8 mouse cellular contexts compared by ENCODE assay signal in the genomic region with DNA sequence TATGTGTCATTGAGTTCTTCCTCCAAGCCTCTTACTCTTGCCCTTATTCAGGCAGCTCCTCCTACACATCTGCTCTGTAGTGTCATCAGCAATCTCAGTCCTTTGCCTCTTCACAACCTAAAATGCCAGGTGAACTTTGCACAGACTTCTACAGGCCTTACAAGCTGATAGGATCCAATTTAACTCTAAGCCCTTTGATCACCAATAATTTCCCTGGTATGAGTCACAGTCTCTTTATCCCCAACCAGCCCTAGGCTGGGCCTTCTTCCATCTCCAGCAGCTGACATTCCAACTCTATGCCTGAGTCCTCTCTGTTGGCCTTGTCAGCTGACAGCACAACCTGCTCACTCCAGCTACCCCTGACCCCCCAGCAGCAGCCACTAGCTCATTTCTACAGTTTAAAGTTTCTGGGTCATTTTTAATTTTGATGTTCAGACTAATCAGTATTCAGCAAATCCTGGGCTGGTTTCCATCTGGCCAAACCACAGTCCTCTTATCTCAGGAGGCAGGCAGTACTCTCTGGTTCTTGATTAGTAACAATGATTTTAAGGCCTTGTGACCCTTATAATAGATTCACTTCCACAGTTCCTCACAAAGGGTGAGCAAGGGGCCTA. TPM values are rescaled to one million over a fixed set of nuclear protein-coding genes. Genes with fewer than 3 reads are reported as not detected.
DNase-seq lines count a peak whose midpoint lies in the region; ATAC-seq lines count a peak whose summit lies in the region.
"Had no signal": no experiment of that assay in that cellular context is flagged by ENCODE, and none has a peak within 500 bp of the region (broad histone marks: within the 10 kb centered on the region; RNA-seq: fewer than 3 reads in every experiment).

No protein-coding gene starts in this region.

- no peak overlapping the region for H3K4me2 ChIP-seq in forebrain, embryonic 14.5 days (ENCODE audit: low read length)

- no peak overlapping the region for H3K9ac ChIP-seq in forebrain, embryonic 14.5 days (ENCODE audit: low read length)

- peak; percentile 54 for DNase-seq in adrenal gland, postnatal 14 days
- DNase-seq in gastrocnemius, postnatal 25 days = peak; percentile 66
- DNase-seq in kidney, adult 9 months = peak; percentile 45
- peak; percentile 35 to 73 for DNase-seq in lung, postnatal 4 days
- DNase-seq in layer of hippocampus, postnatal 25 days (ENCODE audit: extremely low spot score in 1 of 2, low spot score in 1 of 2) = no peak
- no peak for DNase-seq in forebrain, embryonic 14.5 days (ENCODE audit: low spot score)
- no peak for DNase-seq in hindbrain, embryonic 10.5 days (ENCODE audit: low spot score)

- no peaks in the 10 kb centered on the region for H3K9me3 ChIP-seq in forebrain, embryonic 14.5 days (replicated peaks; ENCODE audit: control insufficient read depth, low read length)
- no peaks in the 10 kb centered on the region for H3K9me3 ChIP-seq in hindbrain, embryonic 10.5 days

- H3K36me3 ChIP-seq in forebrain, embryonic 14.5 days (ENCODE audit: control insufficient read depth, insufficient read depth, low read length) = no peaks in the 10 kb centered on the region
- no peaks in the 10 kb centered on the region for H3K36me3 ChIP-seq in hindbrain, embryonic 10.5 days

- H3K27ac ChIP-seq in forebrain, embryonic 14.5 days (ENCODE audit: low read depth, low read length) = no peak overlapping the region
- no peak overlapping the region for H3K27ac ChIP-seq in hindbrain, embryonic 10.5 days

- no peak overlapping the region for H3K4me3 ChIP-seq in forebrain, embryonic 14.5 days (ENCODE audit: low read depth, low read length)
- no peak overlapping the region for H3K4me3 ChIP-seq in hindbrain, embryonic 10.5 days
- H3K4me3 ChIP-seq: erythroblast, embryonic 14.5 days had no signal

- no peaks in the 10 kb centered on the region for H3K4me1 ChIP-seq in forebrain, embryonic 14.5 days (ENCODE audit: control insufficient read depth, insufficient read depth, low read length)
- no peaks in the 10 kb centered on the region for H3K4me1 ChIP-seq in hindbrain, embryonic 10.5 days (replicated peaks)

- no peak for ATAC-seq in forebrain, embryonic 14.5 days

- no peaks in the 10 kb centered on the region for H3K27me3 ChIP-seq in forebrain, embryonic 14.5 days (replicated peaks; ENCODE audit: control insufficient read depth, insufficient read depth, low read length)
- no peaks in the 10 kb centered on the region; the same call in 1 of the 2 replicates for H3K27me3 ChIP-seq in hindbrain, embryonic 10.5 days (ENCODE audit: insufficient read depth, poor library complexity, severe bottlenecking)

RNA-seq across cellular contexts. Expression of a gene that starts 8.1 kb away (rescaled TPM):
- 174 and 183 TPM in 2 replicates for total RNA-seq in adrenal gland, postnatal 14 days (2021)
- 10 to 100 TPM; 86.5 to 89.0 TPM for total RNA-seq in gastrocnemius, postnatal 25 days (2021)
- 100 to 1,000 TPM; 173 to 178 TPM for total RNA-seq in layer of hippocampus, postnatal 25 days (2021)
- polyA plus RNA-seq in forebrain, embryonic 14.5 days (2014; fragmentation: Nextera tagmentation; extraction: Ambion mirVana) = 55.5 and 58.6 TPM in 2 replicates
- 91.2 and 112 TPM in 2 replicates for polyA plus RNA-seq in hindbrain, embryonic 10.5 days (2016; fragmentation: Nextera tagmentation; extraction: Ambion mirVana)

RNA-seq across cellular contexts. Expression of a gene that starts 16.1 kb away (rescaled TPM):
- 10.6 and 11.8 TPM in 2 replicates for total RNA-seq in adrenal gland, postnatal 14 days (2021)
- total RNA-seq in gastrocnemius, postnatal 25 days (2021) = 10 to 100 TPM in 1 of 2 experiments, 1 to 10 TPM in 1; 7.8 to 10.1 TPM
- 10 to 100 TPM in 1 of 2 experiments, 1 to 10 TPM in 1; 9.3 to 10.2 TPM for total RNA-seq in layer of hippocampus, postnatal 25 days (2021)
- polyA plus RNA-seq in forebrain, embryonic 14.5 days (2014; fragmentation: Nextera tagmentation; extraction: Ambion mirVana) = 16.0 and 17.0 TPM in 2 replicates
- polyA plus RNA-seq in hindbrain, embryonic 10.5 days (2016; fragmentation: Nextera tagmentation; extraction: Ambion mirVana) = 22.6 and 26.0 TPM in 2 replicates

RNA-seq across cellular contexts. Expression of a gene that starts 42.3 kb away (rescaled TPM):
- total RNA-seq in adrenal gland, postnatal 14 days (2021) = 168 and 172 TPM in 2 replicates
- total RNA-seq in gastrocnemius, postnatal 25 days (2021) = 10 to 100 TPM; 76.4 to 89.1 TPM
- 100 to 1,000 TPM; 199 to 222 TPM for total RNA-seq in layer of hippocampus, postnatal 25 days (2021)
- 69.4 and 79.4 TPM in 2 replicates for polyA plus RNA-seq in forebrain, embryonic 14.5 days (2014; fragmentation: Nextera tagmentation; extraction: Ambion mirVana)
- 36.6 and 48.9 TPM in 2 replicates for polyA plus RNA-seq in hindbrain, embryonic 10.5 days (2016; fragmentation: Nextera tagmentation; extraction: Ambion mirVana)

Comparison
In these comparisons a context has a peak if more than half of its experiments do, and no peak if none do; other contexts are left out.
1. DNase-seq: peak in adrenal gland, postnatal 14 days (single experiment), gastrocnemius, postnatal 25 days (single experiment), kidney, adult 9 months (single experiment) and lung, postnatal 4 days (2 of 2); none in layer of hippocampus, postnatal 25 days (0 of 2), forebrain, embryonic 14.5 days (single experiment) and hindbrain, embryonic 10.5 days (single experiment).